Mouse (Mus musculus): Measurements from ENCODE around the gene March4.

March4 gene

GRCm38 (mm10) chr1:72536611-72537351 is at the start of gene March4:
Gene March4, minus strand, starts transcription at chr1:72536930.
- DNase-seq (ENCODE audit: low spot score in 2 of 2): no peak

- DNase-seq (ENCODE audit: low spot score in 2 of 2): no peak
Observed at GRCm38 (mm10) chr1:72585971-72586875, 49.5 kb upstream of the March4 start.

GRCm38 (mm10) chr1:72583906-72584305 is 47.2 kb upstream of the March4 start:
- no peak for DNase-seq (ENCODE audit: low spot score in 2 of 2)

GRCm38 (mm10) chr1:72582947-72583731 is 46.4 kb upstream of the March4 start, which contains the start of gene Smarcal1:
Gene Smarcal1, plus strand, starts transcription at chr1:72583251.
- peak; percentile 94 to 95 for DNase-seq (ENCODE audit: low spot score in 2 of 2)

- DNase-seq (ENCODE audit: low spot score in 2 of 2): no peak
Observed at GRCm38 (mm10) chr1:72578806-72579205, 42.1 kb upstream of the March4 start.

GRCm38 (mm10) chr1:72578351-72578750 is 41.6 kb upstream of the March4 start:
- no peak for DNase-seq (ENCODE audit: low spot score in 2 of 2)

GRCm38 (mm10) chr1:72577481-72577922 is 40.8 kb upstream of the March4 start:
- DNase-seq (ENCODE audit: low spot score in 2 of 2): no peak

- no peak for DNase-seq (ENCODE audit: low spot score in 2 of 2)
Observed at GRCm38 (mm10) chr1:72575121-72575520, 38.4 kb upstream of the March4 start.

GRCm38 (mm10) chr1:72574608-72575007 is 37.9 kb upstream of the March4 start:
- no peak for DNase-seq (ENCODE audit: low spot score in 2 of 2)

GRCm38 (mm10) chr1:72574047-72574446 is 37.3 kb upstream of the March4 start:
- no peak for DNase-seq (ENCODE audit: low spot score in 2 of 2)

GRCm38 (mm10) chr1:72568725-72569124 is 32.0 kb upstream of the March4 start:
- no peak for DNase-seq (ENCODE audit: low spot score in 2 of 2)

GRCm38 (mm10) chr1:72567056-72567455 is 30.3 kb upstream of the March4 start:
- DNase-seq (ENCODE audit: low spot score in 2 of 2): no peak

GRCm38 (mm10) chr1:72564334-72564962 is 27.7 kb upstream of the March4 start:
- DNase-seq (ENCODE audit: low spot score in 2 of 2): no peak

GRCm38 (mm10) chr1:72558625-72559024 is 21.9 kb upstream of the March4 start:
- DNase-seq (ENCODE audit: low spot score in 2 of 2): no peak

GRCm38 (mm10) chr1:72556471-72556870 is 19.7 kb upstream of the March4 start:
- DNase-seq (ENCODE audit: low spot score in 2 of 2): no peak

GRCm38 (mm10) chr1:72550317-72550716 is 13.6 kb upstream of the March4 start:
- DNase-seq (ENCODE audit: low spot score in 2 of 2): no peak

GRCm38 (mm10) chr1:72538266-72538665 is 1.5 kb upstream of the March4 start:
- no peak for DNase-seq (ENCODE audit: low spot score in 2 of 2)

GRCm38 (mm10) chr1:72535725-72536571 is 782 bp downstream of the March4 start:
- DNase-seq (ENCODE audit: low spot score in 2 of 2): no peak

GRCm38 (mm10) chr1:72533439-72533838 is 3.3 kb downstream of the March4 start:
- no peak for DNase-seq (ENCODE audit: low spot score in 2 of 2)

- no peak for DNase-seq (ENCODE audit: low spot score in 2 of 2)
Observed at GRCm38 (mm10) chr1:72532926-72533325, 3.8 kb downstream of the March4 start.

All from natural killer cell, adult 2 months (primary cell).